Mouse (Mus musculus): ENCODE results near the gene Atp10b. TPM values are rescaled to one million over a fixed set of nuclear protein-coding genes. Genes with fewer than 3 reads are reported as not detected.

Atp10b gene
- polyA plus RNA-seq, 1 experiment from 2014 or later = 0.28 TPM

DNA sequence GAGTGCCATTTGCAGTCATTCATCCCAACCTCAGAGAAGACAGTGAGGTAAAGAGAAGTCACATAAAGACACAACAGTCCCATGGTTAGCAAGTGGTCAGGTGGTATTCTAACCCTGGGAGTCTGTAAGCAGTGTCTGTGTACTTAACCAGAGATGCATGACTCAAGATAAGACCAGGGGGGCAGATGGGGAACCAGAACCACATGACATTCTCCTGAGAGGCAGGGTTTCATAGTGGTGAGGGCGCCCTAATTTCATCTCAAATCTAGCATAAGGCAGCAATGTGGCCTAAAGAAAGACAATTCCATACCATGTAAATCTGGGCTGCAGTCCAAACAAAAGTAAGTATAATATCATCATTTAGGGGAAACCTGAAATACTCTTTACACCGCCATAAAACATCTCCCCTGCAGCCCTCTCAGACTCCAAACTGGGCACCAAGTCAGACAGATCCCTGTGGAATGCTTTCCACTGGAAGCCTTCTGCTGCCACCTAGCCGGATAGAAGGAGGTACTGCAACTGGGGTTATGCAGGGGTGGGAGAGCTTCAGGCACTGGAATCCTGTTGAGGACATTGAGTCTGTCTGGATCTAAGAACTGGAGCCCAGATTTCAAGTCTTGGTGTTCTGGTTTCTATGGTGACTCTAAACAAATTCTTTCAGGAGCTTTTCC is 114.0 kb downstream of the Atp10b start:
- no peak overlapping the region for H3K9ac ChIP-seq (ENCODE audit: low read length)
- ATAC-seq (peak; percentile 85), DNase-seq (ENCODE audit: low spot score) (peak; percentile 82)
- no peak overlapping the region for H3K4me3 ChIP-seq (ENCODE audit: low read depth, low read length)
- H3K27me3 ChIP-seq (replicated peaks; ENCODE audit: control insufficient read depth, insufficient read depth, low read length) = no peaks in the 10 kb centered on the region
- no peak overlapping the region for H3K4me2 ChIP-seq (ENCODE audit: low read length)
- no peaks in the 10 kb centered on the region for H3K36me3 ChIP-seq (ENCODE audit: control insufficient read depth, insufficient read depth, low read length)
- WGBS = 52% methylated on average over 3 of the region's 3 CpGs
- H3K27ac ChIP-seq (ENCODE audit: low read depth, low read length) = no peak overlapping the region
- H3K9me3 ChIP-seq (replicated peaks; ENCODE audit: control insufficient read depth, low read length) = no peaks in the 10 kb centered on the region
- no peaks in the 10 kb centered on the region for H3K4me1 ChIP-seq (ENCODE audit: control insufficient read depth, insufficient read depth, low read length)

DNA sequence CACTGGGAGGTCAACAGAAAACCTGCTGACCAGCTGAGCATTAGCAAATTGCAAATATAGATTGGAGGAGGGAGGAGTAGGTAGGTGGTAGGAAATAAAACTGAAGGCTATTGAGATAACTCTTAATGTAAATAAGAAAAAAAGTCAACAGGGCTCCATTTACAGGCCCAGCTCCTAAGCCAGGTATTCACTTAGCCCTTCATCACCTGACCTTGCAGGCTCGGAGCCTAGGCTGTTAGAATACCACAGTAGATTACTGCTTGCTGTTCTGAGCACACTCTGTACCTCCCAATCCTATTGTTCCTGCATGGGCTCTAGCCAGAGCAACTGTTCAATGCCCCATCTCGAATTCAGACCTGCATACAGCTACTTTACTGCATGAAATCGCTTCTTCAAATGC is 117.8 kb downstream of the Atp10b start:
- H3K4me1 ChIP-seq (ENCODE audit: control insufficient read depth, insufficient read depth, low read length) = peaks cover 15% of the 10 kb centered on the region
- ATAC-seq (no peak), DNase-seq (ENCODE audit: low spot score) (no peak)
- H3K27ac ChIP-seq (ENCODE audit: low read depth, low read length) = no peak overlapping the region
- WGBS = 72% methylated on average over 3 of the region's 3 CpGs
- no peak overlapping the region for H3K4me3 ChIP-seq (ENCODE audit: low read depth, low read length)
- no peak overlapping the region for H3K4me2 ChIP-seq (ENCODE audit: low read length)
- H3K36me3 ChIP-seq (ENCODE audit: control insufficient read depth, insufficient read depth, low read length) = no peaks in the 10 kb centered on the region
- no peaks in the 10 kb centered on the region for H3K9me3 ChIP-seq (replicated peaks; ENCODE audit: control insufficient read depth, low read length)
- H3K9ac ChIP-seq (ENCODE audit: low read length) = no peak overlapping the region
- no peaks in the 10 kb centered on the region for H3K27me3 ChIP-seq (replicated peaks; ENCODE audit: control insufficient read depth, insufficient read depth, low read length)

DNA sequence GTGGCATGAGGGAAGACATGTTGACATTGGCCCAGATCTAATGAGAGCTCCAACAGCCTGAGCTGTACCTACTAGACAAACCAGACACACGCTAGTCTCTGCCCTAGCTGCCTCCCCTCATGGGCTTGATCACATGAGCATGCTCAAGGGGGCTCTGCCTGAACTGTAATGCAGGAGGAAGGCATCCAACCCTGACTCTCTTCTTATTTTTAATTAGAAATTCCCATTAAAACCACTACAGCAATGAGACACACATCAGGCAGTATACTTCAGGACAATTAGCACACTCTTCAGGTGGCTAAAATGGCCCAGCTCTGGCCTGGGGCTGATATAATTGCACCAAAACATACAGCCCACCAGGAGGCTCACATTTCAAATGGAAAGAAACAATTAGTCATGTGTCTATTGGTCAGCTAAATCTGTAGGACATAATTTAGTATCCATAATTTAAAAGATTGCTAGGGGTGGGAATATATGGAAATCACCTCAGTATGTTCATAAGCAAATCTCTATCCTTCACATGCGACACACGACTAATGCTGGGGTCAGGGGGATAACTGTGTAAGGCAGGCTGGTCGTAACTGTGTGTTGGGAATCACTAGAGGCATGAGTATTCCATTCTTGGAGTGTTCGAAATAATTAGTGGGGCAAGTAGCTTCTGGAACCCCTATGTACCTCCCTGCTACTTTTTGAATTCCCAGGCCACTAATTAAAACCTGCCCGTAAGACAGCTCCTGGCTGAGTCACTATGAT is 120.0 kb downstream of the Atp10b start:
- H3K9me3 ChIP-seq (replicated peaks; ENCODE audit: control insufficient read depth, low read length) = no peaks in the 10 kb centered on the region
- H3K27ac ChIP-seq (ENCODE audit: low read depth, low read length) = no peak overlapping the region
- 15% methylated on average over 6 of the region's 6 CpGs for WGBS
- H3K27me3 ChIP-seq (replicated peaks; ENCODE audit: control insufficient read depth, insufficient read depth, low read length) = no peaks in the 10 kb centered on the region
- no peak overlapping the region for H3K9ac ChIP-seq (ENCODE audit: low read length)
- no peak overlapping the region for H3K4me3 ChIP-seq (ENCODE audit: low read depth, low read length)
- peaks cover 15% of the 10 kb centered on the region for H3K4me1 ChIP-seq (ENCODE audit: control insufficient read depth, insufficient read depth, low read length)
- DNase-seq (ENCODE audit: low spot score) (peak; percentile 20), ATAC-seq (peak; percentile 62)
- H3K36me3 ChIP-seq (ENCODE audit: control insufficient read depth, insufficient read depth, low read length) = no peaks in the 10 kb centered on the region
- peak overlapping the region; percentile 14; the same call in 1 of the 2 replicates for H3K4me2 ChIP-seq (ENCODE audit: low read length)

- H3K4me2 ChIP-seq (ENCODE audit: low read length) = peak overlapping the region; percentile 14
- H3K9ac ChIP-seq (ENCODE audit: low read length) = peak overlapping the region; percentile 1; the same call in 1 of the 2 replicates
- H3K9me3 ChIP-seq (replicated peaks; ENCODE audit: control insufficient read depth, low read length) = no peaks in the 10 kb centered on the region
- H3K36me3 ChIP-seq (ENCODE audit: control insufficient read depth, insufficient read depth, low read length) = no peaks in the 10 kb centered on the region
- WGBS = 6% methylated on average over 10 of the region's 10 CpGs
- no peak overlapping the region for H3K27ac ChIP-seq (ENCODE audit: low read depth, low read length)
- peaks cover 15% of the 10 kb centered on the region for H3K4me1 ChIP-seq (ENCODE audit: control insufficient read depth, insufficient read depth, low read length)
- H3K4me3 ChIP-seq (ENCODE audit: low read depth, low read length) = no peak overlapping the region
- ATAC-seq = peak; percentile 84
- peak; percentile 76 for DNase-seq (ENCODE audit: low spot score)
- H3K27me3 ChIP-seq (replicated peaks; ENCODE audit: control insufficient read depth, insufficient read depth, low read length) = no peaks in the 10 kb centered on the region
Measured at GRCm38 (mm10) chr11:43270256-43270806, 120.7 kb downstream of the Atp10b start.

GRCm38 (mm10) chr11:43273896-43274295 is 124.2 kb downstream of the Atp10b start:
- no peak for DNase-seq (ENCODE audit: low spot score)
- H3K4me3 ChIP-seq (ENCODE audit: low read depth, low read length) = no peak overlapping the region
- H3K9me3 ChIP-seq (replicated peaks; ENCODE audit: control insufficient read depth, low read length) = no peaks in the 10 kb centered on the region
- H3K9ac ChIP-seq (ENCODE audit: low read length) = no peak overlapping the region
- no peak for ATAC-seq
- no peaks in the 10 kb centered on the region for H3K36me3 ChIP-seq (ENCODE audit: control insufficient read depth, insufficient read depth, low read length)
- peaks cover 15% of the 10 kb centered on the region for H3K4me1 ChIP-seq (ENCODE audit: control insufficient read depth, insufficient read depth, low read length)
- H3K27ac ChIP-seq (ENCODE audit: low read depth, low read length) = no peak overlapping the region
- H3K27me3 ChIP-seq (replicated peaks; ENCODE audit: control insufficient read depth, insufficient read depth, low read length) = no peaks in the 10 kb centered on the region
- H3K4me2 ChIP-seq (ENCODE audit: low read length) = no peak overlapping the region

GRCm38 (mm10) chr11:43297584-43297983 is 147.9 kb downstream of the Atp10b start:
- WGBS = 93% methylated on average over 6 of the region's 6 CpGs
- H3K4me2 ChIP-seq (ENCODE audit: low read length) = no peak overlapping the region

DNA sequence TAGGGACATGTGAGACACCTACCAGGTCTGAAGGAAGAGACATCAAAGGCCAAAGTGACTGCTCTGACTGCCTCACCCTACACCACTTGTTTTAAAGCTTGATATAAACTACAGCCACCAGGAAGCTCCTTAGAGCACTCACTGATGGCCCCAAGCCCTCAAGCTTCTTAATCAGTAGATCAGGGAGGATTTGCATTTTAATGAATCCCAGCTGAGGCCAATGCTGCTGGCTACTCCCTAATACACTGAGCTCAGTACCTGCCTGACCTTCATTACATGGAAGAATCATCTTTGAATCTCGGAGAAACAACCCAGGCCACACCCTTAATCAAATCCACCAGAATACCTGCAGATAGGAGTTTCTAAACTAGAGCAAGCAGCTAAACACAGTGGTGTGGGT is 161.3 kb downstream of the Atp10b start:
- Histone ChIP-seq H3K27me3 (replicated peaks; ENCODE audit: control insufficient read depth, insufficient read depth, low read length) (no peaks in the 10 kb centered on the region), H3K27ac (ENCODE audit: low read depth, low read length) (no peak overlapping the region), H3K9me3 (replicated peaks; ENCODE audit: control insufficient read depth, low read length) (no peaks in the 10 kb centered on the region), H3K4me3 (ENCODE audit: low read depth, low read length) (no peak overlapping the region), H3K36me3 (ENCODE audit: control insufficient read depth, insufficient read depth, low read length) (no peaks in the 10 kb centered on the region), H3K9ac (ENCODE audit: low read length) (no peak overlapping the region), H3K4me2 (ENCODE audit: low read length) (no peak overlapping the region), H3K4me1 (ENCODE audit: control insufficient read depth, insufficient read depth, low read length) (no peaks in the 10 kb centered on the region)
- ATAC-seq (no peak), DNase-seq (ENCODE audit: low spot score) (no peak)
- WGBS = 46% methylated on average over 1 of the region's 1 CpGs

More at GRCm38 (mm10) chr11:43297584-43297983, 147.9 kb downstream of the Atp10b start:
- H3K27me3 ChIP-seq (replicated peaks; ENCODE audit: control insufficient read depth, insufficient read depth, low read length) = no peaks in the 10 kb centered on the region
- H3K9ac ChIP-seq (ENCODE audit: low read length) = no peak overlapping the region
- ATAC-seq = no peak
- H3K27ac ChIP-seq (ENCODE audit: low read depth, low read length) = no peak overlapping the region
- no peaks in the 10 kb centered on the region for H3K4me1 ChIP-seq (ENCODE audit: control insufficient read depth, insufficient read depth, low read length)
- no peak overlapping the region for H3K4me3 ChIP-seq (ENCODE audit: low read depth, low read length)
- DNase-seq (ENCODE audit: low spot score) = no peak
- H3K36me3 ChIP-seq (ENCODE audit: control insufficient read depth, insufficient read depth, low read length) = no peaks in the 10 kb centered on the region
- no peaks in the 10 kb centered on the region for H3K9me3 ChIP-seq (replicated peaks; ENCODE audit: control insufficient read depth, low read length)
